Mouse (Mus musculus): ENCODE results near the gene Frem1. TPM values are rescaled to one million over a fixed set of nuclear protein-coding genes. Genes with fewer than 3 reads are reported as not detected.

Gene Frem1
- total RNA-seq, 1 experiment from 2014 or later, result not detected

GRCm38 (mm10) chr4:83040780-83041179 is 11.4 kb downstream of the Frem1 start:
- ATAC-seq (ENCODE audit: extremely low read depth, insufficient number of reproducible peaks, low FRiP score, poor library complexity, severe bottlenecking), result no peak

DNA sequence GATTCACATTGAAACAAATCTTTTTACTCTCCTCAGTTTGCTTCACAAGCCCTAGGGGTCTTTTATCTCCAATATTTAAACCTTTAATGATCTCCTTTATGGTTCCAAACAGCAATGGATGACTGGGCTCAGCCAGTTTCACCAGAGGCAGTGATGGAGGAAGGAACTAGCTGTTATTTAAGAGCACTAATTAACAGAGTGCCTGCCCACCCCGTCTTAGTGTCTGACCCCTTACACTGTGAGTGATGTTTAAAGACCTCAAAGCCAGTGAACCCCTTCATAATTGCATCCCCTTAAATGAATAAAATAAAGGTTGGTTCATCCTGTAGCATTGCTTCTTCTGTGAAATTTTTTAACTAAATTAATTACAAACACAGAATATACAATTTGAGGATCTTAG is 19.4 kb downstream of the Frem1 start:
- no peak for ATAC-seq (ENCODE audit: extremely low read depth, insufficient number of reproducible peaks, low FRiP score, poor library complexity, severe bottlenecking)

- ATAC-seq (ENCODE audit: extremely low read depth, insufficient number of reproducible peaks, low FRiP score, poor library complexity, severe bottlenecking), result no peak
These were observed 20.5 kb downstream of the Frem1 start for GRCm38 (mm10) chr4:83031591-83031990.

- no peak for ATAC-seq (ENCODE audit: extremely low read depth, insufficient number of reproducible peaks, low FRiP score, poor library complexity, severe bottlenecking)
These were observed 22.0 kb downstream of the Frem1 start for GRCm38 (mm10) chr4:83030097-83030496.

GRCm38 (mm10) chr4:83020759-83021555 is 31.2 kb downstream of the Frem1 start:
- ATAC-seq (ENCODE audit: extremely low read depth, insufficient number of reproducible peaks, low FRiP score, poor library complexity, severe bottlenecking), result no peak

DNA sequence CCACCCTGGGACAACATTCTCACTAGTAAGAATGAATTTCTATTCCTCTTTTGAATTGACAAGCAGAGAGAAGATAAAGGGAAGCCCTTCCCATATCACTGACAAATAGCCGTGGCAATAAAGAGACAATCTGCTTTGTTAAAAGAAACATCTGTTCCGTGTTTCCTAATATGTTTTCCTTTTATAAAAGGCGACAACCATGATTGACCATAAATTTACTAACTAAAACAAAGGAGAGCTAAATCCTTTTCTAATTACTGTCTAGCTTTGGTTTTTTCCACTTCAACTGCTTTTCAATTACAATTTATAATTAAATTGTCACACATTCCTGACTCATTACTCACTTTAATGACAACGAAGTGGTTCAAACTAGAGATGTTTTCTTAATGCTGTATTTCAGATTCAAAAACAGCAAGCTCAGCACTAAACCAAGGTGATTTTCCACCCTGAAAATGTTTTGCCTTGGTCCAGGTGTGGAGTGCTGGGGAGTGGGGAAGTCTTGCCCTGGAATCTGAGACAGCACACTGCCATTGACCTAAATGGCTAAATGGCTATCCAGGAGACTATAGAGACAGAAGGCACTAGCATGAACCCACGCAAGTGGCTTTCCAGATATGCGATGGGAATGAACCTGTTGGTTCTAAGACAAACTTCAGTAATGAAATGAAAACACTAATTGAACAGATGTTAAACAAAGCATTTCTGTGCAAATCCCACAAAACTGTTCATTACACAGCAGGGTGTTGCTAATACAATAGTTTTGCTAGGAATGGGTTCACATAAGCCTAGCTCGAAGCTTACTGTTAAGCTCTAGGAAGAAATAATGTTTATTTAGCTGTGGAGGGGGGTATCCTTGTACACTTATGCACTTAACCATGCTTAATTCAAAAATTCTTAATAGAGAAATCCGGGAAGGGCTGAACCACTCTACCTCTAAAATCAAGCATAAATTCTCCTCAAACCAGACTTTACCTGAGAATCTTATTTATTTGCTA is 33.7 kb downstream of the Frem1 start:
- ATAC-seq (ENCODE audit: extremely low read depth, insufficient number of reproducible peaks, low FRiP score, poor library complexity, severe bottlenecking), result no peak

GRCm38 (mm10) chr4:83014538-83014937 is 37.6 kb downstream of the Frem1 start:
- ATAC-seq (ENCODE audit: extremely low read depth, insufficient number of reproducible peaks, low FRiP score, poor library complexity, severe bottlenecking), result no peak

DNA sequence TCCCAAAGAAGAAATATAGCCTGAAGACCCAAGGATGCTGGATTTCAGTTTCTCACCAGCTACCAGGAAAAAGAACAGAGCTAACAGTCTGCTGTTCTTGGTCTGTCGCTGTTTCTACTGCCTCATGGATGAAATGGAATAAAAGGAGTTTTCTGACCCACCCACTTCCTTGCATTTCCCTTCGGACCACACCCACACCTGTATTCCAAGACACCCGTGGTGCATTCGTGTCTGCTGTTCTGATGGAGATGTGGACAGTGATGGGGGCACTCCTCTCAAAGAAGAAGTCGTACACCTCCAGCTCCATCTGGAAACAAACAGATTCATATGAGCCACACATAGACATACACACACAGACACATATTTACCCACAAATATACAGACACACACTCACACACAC is 48.1 kb downstream of the Frem1 start:
- ATAC-seq (ENCODE audit: extremely low read depth, insufficient number of reproducible peaks, low FRiP score, poor library complexity, severe bottlenecking), result no peak

DNA sequence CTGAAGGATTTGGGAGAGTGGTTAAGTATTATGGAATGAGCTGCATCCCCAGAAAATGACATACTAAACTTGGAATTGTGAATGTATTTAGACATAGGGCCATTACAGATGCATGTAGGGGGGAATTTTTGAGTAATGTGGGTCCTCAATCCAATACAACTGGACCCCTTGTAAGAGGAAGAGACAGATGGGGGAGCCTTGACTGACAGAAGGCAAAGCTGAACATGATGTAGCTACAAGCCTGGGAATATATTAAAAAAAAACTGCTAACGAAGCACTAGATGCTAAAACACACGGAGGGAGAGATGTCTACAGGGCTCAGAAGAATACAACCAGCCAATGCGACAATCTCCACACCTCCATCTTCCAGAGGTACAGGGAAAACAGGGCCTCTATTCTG is 60.1 kb downstream of the Frem1 start:
- ATAC-seq (ENCODE audit: extremely low read depth, insufficient number of reproducible peaks, low FRiP score, poor library complexity, severe bottlenecking), result no peak

DNA sequence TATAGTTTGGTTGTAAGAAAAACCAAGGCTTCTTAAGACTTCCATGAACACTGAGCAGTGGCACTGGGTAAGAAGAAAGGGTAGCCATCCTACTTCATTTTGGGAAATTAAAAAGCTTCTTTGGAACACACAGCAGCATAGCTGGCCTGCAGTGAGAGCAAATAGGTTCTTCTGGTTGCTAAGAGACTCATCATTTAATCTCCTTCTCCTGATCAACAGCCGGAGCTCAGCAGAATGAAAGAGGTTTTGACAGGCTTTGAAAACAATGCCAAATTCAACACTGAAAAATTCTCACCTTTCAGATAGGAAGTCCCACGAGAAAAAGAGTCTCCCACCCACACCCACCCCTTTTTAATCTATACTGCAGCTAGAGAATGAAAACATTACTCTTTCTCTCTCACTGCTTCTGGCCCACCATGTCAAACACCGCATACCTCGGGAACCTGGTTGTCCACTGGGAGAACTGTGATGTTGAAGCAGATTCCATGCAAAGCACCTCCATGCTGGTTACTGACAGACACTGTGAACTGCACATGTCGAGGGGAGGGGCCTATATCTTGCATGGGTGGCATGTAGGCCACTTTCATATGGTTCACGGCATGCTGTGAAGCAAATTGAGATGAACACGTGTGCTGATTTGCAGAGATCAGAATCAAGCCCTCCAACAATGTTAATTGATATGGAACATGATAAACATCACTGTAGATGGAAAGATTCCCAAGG is 61.0 kb downstream of the Frem1 start:
- no peak for ATAC-seq (ENCODE audit: extremely low read depth, insufficient number of reproducible peaks, low FRiP score, poor library complexity, severe bottlenecking)

DNA sequence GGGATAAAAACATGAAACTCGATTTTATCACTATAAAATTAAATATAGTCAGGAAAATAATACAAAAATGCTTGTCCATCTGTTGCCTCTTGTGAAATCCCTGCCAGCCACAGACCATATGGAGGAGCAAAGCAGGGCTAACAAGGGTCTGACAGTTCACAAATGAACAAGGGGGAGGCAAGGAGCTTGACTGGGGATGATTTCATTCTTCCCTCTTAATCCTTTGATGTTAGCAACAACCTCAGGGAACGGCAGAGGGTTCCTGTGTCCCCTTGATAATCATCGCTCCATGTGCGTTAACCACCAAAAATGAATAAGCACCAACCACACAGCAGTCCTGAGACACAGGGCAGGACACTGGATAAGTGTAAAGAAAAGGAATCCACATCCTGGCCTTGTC is 79.8 kb downstream of the Frem1 start:
- no peak for ATAC-seq (ENCODE audit: extremely low read depth, insufficient number of reproducible peaks, low FRiP score, poor library complexity, severe bottlenecking)

GRCm38 (mm10) chr4:82970901-82971648 is 81.1 kb downstream of the Frem1 start:
- no peak for ATAC-seq (ENCODE audit: extremely low read depth, insufficient number of reproducible peaks, low FRiP score, poor library complexity, severe bottlenecking)

DNA sequence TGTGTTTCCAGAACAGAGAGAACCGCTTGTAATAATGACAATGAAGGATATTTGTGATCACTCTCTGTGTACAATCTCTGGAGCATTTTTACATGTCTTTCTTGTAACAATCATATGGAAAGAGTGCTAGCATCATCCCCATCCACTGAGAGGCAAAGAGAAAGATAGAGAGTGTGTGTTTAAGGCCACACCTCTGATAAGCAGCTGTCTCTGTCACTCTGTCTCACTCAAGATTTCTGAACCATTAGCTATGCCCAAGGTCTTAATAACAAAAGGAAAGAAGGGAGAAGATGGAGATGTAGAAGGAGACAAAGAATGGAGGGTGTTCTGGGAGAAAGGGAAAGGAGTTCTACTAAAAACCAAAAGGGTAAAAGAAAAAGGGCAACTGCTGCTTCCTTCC is 91.1 kb downstream of the Frem1 start:
- no peak for ATAC-seq (ENCODE audit: extremely low read depth, insufficient number of reproducible peaks, low FRiP score, poor library complexity, severe bottlenecking)

DNA sequence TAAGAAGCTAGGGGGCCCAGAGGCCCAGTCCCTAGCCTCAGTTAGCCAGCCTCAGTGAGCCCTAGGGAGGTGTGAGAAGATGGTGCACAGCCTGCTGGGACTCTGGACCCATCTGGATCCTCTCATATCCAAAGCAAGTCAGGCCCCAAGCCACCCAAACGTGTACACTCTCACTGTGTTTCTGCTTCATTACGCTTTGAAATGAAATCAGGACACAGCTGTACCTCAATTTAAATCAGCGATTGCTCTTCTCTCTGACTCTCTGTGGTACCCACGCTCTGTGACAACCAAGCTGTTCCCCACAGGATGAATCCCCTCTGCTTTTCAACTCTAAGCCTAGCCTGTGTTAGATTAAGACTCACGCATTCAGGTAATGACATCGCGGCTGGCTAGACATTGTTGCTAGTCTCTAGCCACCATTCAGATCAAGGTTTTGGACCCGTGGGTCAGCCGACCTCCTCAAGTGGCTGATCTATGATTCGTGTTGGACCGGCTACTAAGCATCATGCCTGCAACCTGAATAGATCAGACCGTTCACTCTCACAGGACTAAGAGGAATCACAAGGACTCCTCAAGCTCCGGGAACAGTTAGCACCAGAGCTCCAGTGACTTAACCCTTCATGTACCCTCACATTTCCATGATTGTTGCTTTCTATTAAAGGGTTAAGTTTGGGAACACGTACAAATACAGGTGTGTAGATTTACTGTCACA is 94.2 kb downstream of the Frem1 start:
- ATAC-seq (ENCODE audit: extremely low read depth, insufficient number of reproducible peaks, low FRiP score, poor library complexity, severe bottlenecking), result no peak

GRCm38 (mm10) chr4:82953992-82954391 is 98.1 kb downstream of the Frem1 start:
- ATAC-seq (ENCODE audit: extremely low read depth, insufficient number of reproducible peaks, low FRiP score, poor library complexity, severe bottlenecking), result no peak

- no peak for ATAC-seq (ENCODE audit: extremely low read depth, insufficient number of reproducible peaks, low FRiP score, poor library complexity, severe bottlenecking)
These were observed 102.6 kb downstream of the Frem1 start for GRCm38 (mm10) chr4:82949511-82949910.

GRCm38 (mm10) chr4:82946721-82947120 is 105.4 kb downstream of the Frem1 start:
- no peak for ATAC-seq (ENCODE audit: extremely low read depth, insufficient number of reproducible peaks, low FRiP score, poor library complexity, severe bottlenecking)

- no peak for ATAC-seq (ENCODE audit: extremely low read depth, insufficient number of reproducible peaks, low FRiP score, poor library complexity, severe bottlenecking)
These were observed 105.9 kb downstream of the Frem1 start for GRCm38 (mm10) chr4:82946276-82946612.
